Mouse (Mus musculus): ENCODE measurements around the gene Fry.
A peak's percentile ranks its signal among the peaks of the same experiment; 100 is the strongest.

Fry gene

GRCm38 (mm10) chr5:150221806-150222205 is 103.4 kb downstream of the Fry start:
- no peak for DNase-seq (ENCODE audit: low spot score in 2 of 2)

GRCm38 (mm10) chr5:150223546-150224239 is 105.2 kb downstream of the Fry start:
- no peak for DNase-seq (ENCODE audit: low spot score in 2 of 2)

GRCm38 (mm10) chr5:150229086-150229485 is 110.6 kb downstream of the Fry start:
- DNase-seq (ENCODE audit: low spot score in 2 of 2), result no peak

- DNase-seq (ENCODE audit: low spot score in 2 of 2), result no peak
Measured at GRCm38 (mm10) chr5:150229776-150230175, 111.3 kb downstream of the Fry start.

GRCm38 (mm10) chr5:150232159-150233150 is 114.0 kb downstream of the Fry start:
- DNase-seq (ENCODE audit: low spot score in 2 of 2), result peak in 1 of 2 experiments; percentile 20

- peak; percentile 39 to 73 for DNase-seq (ENCODE audit: low spot score in 2 of 2)
Measured at GRCm38 (mm10) chr5:150233154-150233886, 114.9 kb downstream of the Fry start.

- no peak for DNase-seq (ENCODE audit: low spot score in 2 of 2)
Measured at GRCm38 (mm10) chr5:150235931-150236330, 117.5 kb downstream of the Fry start.

- no peak for DNase-seq (ENCODE audit: low spot score in 2 of 2)
Measured at GRCm38 (mm10) chr5:150236597-150236996, 118.2 kb downstream of the Fry start.

- DNase-seq (ENCODE audit: low spot score in 2 of 2), result no peak
Measured at GRCm38 (mm10) chr5:150241638-150242037, 123.2 kb downstream of the Fry start.

GRCm38 (mm10) chr5:150246737-150247136 is 128.3 kb downstream of the Fry start:
- DNase-seq (ENCODE audit: low spot score in 2 of 2), result peak in 1 of 2 experiments; percentile 36

- no peak for DNase-seq (ENCODE audit: low spot score in 2 of 2)
Measured at GRCm38 (mm10) chr5:150257764-150258163, 139.3 kb downstream of the Fry start.

- DNase-seq (ENCODE audit: low spot score in 2 of 2), result peak; percentile 50 to 77
Measured at GRCm38 (mm10) chr5:150259191-150260053, 141.0 kb downstream of the Fry start.

GRCm38 (mm10) chr5:150260054-150260386 is 141.6 kb downstream of the Fry start:
- DNase-seq (ENCODE audit: low spot score in 2 of 2), result no peak

- DNase-seq (ENCODE audit: low spot score in 2 of 2), result no peak
Measured at GRCm38 (mm10) chr5:150261361-150261760, 142.9 kb downstream of the Fry start.

- DNase-seq (ENCODE audit: low spot score in 2 of 2), result no peak
Measured at GRCm38 (mm10) chr5:150262046-150262716, 143.7 kb downstream of the Fry start.

GRCm38 (mm10) chr5:150262717-150263103 is 144.3 kb downstream of the Fry start:
- DNase-seq (ENCODE audit: low spot score in 2 of 2), result no peak

- DNase-seq (ENCODE audit: low spot score in 2 of 2), result no peak
Measured at GRCm38 (mm10) chr5:150263162-150263561, 144.7 kb downstream of the Fry start.

- DNase-seq (ENCODE audit: low spot score in 2 of 2), result no peak
Measured at GRCm38 (mm10) chr5:150263656-150264055, 145.2 kb downstream of the Fry start.

- no peak for DNase-seq (ENCODE audit: low spot score in 2 of 2)
Measured at GRCm38 (mm10) chr5:150265005-150265404, 146.6 kb downstream of the Fry start.

GRCm38 (mm10) chr5:150265953-150266352 is 147.5 kb downstream of the Fry start:
- DNase-seq (ENCODE audit: low spot score in 2 of 2), result no peak

GRCm38 (mm10) chr5:150268261-150268660 is 149.8 kb downstream of the Fry start:
- no peak for DNase-seq (ENCODE audit: low spot score in 2 of 2)
